Mouse (Mus musculus): ENCODE results near the gene Kank2.

The Kank2 gene

DNA sequence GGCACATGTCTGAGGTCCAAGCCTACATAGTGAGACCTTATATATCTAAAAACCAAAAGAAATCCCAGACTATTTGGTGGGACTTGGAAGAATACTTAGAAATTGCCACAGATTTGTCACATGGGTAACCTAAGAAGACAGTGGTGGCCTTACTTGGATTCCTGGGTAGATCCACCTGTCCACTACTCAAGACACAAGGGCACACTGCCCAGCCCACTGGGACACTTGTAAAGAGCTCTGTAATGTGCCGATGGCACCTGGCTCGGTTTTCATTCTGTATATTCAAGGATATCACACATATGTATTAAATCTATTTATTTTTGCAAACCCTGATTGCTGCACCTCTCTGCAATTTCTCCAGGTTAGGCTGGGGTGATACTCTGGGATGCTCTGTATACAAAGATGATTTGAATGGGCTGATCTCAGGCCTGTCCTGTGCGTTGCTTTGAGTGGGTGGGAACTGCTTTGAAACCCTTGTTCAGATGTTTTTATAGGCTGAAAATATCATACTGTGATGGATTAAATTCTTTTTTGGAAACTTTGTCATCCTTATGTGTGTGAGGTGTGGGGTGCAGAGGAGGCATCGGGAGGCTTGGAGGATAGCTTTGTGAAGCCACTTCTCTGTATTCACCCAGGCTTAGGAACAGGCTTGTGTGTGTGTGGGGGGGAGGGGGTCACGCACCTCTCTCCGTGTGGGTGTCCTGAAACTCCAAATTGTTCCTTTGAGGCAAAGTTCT, 49.0 kb downstream of the Kank2 start:
- DNase-seq, result no peak

DNA sequence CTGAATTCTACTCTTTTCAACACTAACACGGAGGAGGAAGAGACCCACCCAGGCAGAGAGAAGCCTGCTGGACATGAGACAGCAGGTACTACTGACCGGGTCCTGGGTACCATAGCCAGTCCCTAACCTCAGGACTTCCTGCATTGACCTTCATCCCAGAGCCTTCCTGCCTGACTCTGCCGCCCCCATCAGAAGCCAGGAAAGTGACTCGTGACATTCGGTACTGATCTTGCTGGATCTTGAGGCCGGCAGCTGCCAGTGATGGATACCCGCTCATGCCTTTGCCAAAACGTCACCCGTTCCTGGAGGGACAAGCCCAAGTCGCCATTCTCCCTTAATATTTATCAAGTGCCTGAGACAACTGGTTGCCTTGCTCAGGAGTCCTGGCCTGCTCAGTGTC, 50.1 kb downstream of the Kank2 start:
- no peak for DNase-seq

DNA sequence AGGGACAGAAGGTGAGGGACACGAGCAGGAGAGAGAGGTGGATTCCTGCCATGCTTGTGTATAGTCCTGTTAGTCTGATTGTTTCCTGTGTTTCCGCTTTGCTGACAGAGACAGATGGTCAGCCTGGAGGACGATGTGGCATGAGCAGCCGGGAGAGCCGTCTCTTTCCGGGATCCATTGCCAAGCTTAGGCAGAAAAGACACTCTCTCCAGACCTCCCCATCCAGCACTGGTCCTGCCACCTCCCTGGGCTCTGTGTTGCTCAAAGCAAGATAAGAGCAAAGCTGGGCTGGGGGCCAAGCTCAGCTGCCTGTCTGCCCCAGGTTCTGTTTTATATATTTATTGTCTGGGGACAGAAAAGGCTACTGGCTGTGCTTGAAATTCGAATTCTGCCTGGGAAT, 50.5 kb downstream of the Kank2 start:
- DNase-seq, result peak; percentile 70 to 81

DNA sequence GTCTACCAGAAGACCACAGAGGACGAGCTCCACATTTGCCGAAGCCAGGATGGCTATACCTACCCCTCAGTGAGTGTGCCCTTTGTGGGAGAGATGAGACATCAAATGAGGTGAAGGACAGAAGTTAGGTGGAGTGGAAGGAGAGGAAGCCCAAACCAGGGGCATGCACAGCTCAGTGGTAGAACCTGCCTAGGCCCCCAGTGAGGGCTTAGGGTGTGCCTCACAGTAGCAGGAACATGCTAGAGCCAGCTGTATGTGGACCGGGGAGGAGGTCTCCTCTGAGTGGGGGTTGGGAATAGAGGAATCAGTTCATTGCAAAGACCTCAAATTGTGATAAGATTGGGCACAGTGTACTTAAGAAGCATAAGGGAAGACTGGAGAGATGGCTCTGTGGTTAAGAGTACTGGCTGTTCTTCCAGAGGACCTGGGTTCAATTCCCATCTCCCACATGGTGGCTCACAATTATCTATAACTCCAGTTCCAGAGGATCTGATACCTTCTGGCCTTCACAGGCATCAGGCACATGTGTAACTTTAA, 51.2 kb downstream of the Kank2 start:
- DNase-seq, result no peak

DNA sequence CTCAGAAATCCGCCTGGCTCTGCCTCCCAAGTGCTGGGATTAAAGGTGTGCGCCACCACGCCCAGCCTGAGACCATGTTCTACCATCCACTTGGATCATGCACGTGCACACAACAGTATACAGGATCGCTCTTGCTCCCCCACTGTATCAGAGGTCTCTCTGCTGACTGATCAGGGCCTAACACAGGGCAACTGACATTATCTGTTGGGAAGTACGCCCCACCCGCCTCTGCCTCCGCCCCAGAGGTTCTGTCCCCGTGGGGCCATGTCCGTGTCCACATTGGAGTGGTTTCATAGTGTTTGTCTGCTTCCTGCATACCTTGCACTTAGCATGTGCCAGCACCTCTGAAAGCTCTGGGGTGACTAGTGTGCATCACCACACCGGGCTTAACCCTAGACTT, 57.0 kb downstream of the Kank2 start:
- no peak for DNase-seq

DNA sequence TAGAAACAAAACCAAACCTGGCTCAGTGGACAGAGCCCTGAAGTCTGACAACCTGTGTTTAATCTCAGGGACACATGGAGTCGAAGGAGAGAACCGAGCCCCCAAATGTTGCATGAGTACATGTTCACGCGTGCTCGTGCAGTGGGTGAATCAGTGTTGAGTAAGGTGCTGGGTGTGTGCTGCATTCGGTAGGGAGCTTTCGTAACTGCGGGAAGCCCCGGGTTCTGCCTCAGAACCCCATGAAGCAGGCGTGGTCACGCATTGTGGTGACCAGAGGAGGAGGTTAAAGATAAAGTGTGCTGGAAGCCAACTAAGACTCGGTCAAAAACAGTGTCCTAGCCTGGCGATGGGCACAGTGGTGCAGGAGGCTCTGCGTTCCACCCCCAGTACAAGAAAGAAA, 58.1 kb downstream of the Kank2 start:
- DNase-seq, result no peak

DNA sequence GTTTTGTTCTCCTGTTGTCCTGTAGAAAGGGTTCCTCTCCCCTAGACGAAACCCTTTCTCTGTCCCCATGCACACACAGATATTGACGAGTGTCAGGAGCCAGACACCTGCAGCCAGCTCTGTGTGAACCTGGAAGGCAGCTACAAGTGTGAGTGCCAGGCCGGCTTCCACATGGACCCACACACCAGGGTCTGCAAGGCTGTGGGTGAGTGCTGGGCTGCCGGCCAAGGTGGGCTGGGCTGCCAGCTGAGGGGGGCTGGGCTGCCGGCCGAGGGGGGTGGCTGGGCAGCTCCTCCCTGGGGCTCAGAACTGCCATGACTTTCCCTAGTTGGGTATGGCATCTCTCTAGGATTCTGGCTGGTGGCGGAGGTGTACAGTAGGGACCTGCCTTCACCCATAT, 59.8 kb downstream of the Kank2 start:
- DNase-seq, result no peak

DNA sequence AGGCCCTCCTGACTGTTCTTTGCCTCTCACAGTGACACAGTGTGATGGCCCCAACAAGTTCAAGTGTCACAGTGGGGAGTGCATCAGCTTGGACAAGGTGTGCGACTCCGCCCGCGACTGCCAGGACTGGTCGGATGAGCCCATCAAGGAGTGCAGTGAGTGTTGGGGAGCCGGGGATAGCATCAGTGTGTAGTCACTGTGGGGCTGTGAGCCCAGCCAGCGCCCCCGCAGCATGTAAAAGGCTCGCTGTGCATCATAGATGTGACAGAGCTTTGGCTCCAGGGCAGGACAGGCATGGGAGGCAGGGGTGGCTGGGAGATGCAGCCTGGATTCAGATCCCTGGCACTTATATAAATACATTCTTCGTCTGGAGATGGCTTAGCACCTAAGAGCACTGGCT, 61.4 kb downstream of the Kank2 start:
- DNase-seq, result no peak

DNA sequence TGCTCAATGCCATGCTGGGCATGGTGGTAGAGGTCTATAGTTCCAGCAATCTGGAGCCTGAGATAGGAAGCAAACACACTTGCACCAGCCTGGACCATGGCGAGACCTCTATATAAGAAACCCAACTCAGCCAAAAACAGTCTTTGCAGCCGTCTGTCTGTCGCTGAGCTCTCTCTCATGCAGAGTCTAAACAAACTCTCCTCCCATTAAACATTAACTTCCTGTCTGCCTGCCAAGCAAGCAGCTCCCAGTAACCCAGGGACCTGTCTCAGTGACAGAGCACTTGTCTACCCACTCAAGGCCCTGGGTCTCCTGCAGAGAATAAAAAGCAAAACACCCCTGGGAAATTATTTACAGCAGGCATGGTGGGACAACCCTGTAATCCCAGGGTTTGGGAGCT, 62.0 kb downstream of the Kank2 start:
- peak in 1 of 2 experiments; percentile 35 for DNase-seq

DNA sequence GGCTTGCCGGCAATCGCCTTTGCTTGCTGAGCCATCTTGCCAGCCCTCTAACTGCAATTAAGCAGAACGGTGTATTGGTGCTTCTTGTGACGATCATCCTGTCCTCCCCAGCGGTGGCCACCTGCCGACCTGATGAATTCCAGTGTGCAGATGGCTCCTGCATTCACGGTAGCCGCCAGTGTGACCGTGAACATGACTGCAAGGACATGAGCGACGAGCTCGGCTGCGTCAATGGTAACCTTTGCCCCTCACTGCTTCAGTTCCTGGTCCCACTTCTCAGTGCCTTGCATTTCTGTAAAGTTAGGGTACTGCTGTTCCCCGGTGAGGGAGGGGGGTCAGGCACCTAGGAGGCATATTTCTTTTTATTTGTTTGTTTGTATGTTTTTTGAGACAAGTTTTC, 63.4 kb downstream of the Kank2 start:
- no peak for DNase-seq

DNA sequence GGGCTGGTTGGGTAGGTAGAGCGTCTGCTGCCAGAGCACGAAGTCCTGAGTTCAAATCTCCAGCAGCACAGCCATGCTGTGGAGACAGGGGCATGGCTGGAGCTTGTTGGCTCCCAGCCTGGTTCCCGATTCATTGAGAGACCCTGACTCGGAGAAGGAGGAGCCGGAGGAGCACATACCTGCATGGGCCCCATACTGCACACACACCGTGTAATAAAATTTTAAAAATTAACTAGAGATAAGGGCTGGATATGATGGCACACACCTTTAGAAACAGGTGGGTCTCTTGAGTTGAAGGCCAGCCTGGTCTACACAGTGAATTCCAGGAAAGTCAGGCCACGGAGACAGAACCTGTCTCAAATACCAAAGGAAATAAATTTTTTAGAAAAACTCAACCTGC, 64.6 kb downstream of the Kank2 start:
- no peak for DNase-seq

DNA sequence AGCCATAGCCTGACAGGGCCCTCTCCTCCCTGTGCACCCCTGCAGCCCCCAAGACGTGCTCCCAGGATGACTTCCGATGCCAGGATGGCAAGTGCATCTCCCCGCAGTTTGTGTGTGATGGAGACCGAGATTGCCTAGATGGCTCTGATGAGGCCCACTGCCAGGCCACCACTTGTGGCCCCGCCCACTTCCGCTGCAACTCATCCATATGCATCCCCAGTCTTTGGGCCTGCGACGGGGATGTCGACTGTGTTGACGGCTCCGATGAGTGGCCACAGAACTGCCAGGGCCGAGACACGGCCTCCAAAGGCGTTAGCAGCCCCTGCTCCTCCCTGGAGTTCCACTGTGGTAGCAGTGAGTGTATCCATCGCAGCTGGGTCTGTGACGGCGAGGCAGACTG, 65.1 kb downstream of the Kank2 start:
- DNase-seq, result no peak

DNA sequence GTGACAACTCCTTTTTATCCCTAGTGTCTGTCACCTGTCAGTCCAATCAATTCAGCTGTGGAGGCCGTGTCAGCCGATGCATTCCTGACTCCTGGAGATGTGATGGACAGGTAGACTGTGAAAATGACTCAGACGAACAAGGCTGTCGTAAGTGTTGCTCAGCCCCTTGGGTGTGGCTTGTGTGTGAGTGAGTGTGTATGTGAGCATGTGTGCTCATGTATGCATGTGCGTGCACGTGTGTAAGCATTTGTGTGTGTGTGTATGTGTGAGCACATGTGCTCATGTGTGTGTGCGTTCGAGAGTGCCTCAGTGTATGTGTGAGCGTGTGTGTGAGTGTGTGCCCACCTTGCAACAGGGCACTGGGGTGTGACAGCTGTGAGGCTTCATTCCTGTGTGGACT, 66.3 kb downstream of the Kank2 start:
- DNase-seq, result no peak

DNA sequence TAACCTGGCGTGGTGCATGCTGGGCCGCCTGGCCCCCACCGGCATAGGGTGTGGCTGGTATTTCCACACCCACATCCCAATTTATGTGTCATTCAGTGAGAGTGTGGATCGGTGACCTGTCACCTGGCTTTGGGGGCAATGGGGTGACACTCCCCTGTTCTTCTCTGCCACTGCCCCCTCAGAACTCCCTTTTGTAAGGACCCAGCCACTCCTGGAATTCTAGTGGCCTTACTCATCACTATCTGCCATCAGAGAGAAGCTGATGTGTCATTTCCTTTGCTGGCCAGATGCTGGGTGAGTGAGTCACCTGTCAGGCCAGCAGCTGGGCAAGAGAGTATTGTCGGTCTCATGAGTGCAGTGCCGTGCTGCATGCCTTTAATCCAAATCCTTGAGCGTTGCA, 69.3 kb downstream of the Kank2 start:
- DNase-seq, result no peak

DNA sequence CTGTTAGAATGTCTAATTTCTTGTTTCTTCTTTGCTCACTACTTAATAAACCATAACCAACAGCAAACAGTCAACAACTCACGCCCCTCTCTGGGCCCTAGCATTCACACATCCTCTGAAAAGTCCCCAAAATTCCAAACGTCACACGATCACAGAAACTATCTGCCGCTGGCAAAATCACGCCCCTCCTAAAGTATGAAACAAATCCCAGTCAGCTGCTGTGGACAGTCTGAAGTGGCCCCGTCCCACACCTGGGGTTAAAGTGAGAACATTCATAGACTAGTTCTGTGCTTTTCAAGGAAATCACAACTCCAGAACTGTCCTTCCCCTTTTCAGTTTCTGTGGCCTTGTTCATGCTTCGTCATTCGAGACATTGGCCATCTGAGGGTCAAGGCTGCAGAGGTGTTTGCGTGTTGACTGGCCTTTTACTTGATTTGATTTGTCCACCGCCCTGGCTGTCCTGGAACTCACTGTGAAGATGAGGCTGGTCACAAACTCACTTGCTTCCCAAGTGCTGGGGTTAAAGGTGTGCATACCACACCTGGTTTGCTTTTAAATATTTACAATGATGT, 70.2 kb downstream of the Kank2 start:
- no peak for DNase-seq

DNA sequence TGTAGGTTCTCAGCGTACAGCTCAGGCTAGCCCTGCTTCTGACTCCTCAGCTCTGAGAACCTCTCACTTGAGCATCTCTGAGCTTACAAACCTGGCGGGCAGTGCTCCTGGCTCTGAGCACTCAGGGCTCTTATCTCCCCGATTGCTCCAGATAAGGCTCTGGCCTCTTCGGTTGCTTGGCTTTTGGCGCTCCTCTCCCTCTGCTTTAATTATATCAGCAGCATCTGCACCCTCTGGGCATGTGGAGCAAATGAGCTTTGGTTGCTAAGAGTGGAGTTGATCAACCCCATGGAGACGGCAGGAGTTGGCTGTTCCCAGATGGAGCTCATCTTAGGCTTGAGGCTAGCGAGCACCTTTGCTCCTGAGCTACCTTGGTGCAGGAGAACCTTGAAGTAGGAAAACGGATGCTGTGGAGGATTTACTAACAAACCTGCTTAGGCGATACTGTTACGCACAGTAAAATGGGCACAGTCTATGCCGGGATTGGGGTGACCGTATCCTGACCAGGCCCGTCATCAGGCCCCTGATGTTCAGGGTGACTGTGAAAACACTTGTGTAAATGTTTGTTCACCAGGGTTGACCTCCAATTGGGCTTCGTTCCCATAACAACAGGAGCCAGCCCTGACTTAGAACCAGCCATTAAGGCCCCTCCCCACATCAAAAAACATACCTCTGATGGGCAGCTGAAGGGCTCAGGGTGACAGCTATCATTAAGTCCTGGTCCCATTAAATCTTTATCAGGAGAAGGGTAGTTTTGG, 72.1 kb downstream of the Kank2 start:
- no peak for DNase-seq

DNA sequence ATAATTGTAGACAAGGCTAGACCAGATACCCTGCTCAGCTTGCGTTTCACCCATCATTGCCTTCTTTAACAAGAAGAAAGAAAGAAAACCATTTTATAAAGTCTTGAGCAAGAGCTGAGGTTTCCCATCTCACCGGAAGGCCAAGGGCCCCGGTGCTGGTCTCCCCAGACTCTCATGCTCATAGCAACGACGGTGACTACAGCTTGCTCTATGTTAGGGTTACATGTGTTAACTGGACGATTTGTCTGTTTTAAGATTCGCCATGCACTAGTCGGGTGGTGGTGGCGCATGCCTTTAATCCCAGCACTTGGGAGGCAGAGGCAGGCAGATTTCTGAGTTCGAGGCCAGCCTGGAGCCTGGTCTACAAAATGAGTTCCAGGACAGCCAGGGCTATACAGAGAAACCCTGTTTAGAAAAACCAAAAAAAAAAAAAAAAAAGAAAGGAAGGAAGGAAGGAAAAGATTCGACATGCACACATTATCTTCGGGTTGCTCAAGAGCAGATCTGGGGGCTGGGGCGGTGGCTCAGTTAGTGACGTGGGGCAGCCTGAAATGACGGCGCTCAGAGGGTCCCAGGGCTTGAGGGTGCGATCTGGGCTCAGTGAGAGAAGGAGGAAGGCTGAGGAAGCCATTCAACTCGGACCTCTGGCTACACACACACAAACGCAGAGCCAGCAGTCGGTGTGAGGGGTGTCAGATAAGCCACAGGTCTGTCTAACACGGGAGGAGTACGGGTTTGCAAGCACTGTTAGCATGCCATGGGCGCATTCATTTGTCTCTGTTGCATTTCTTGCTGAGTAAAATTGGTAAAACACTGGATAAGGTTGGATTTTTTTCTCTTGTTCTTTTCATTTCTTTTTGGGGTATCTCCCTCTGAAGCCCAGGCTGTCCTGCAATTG, 73.1 kb downstream of the Kank2 start:
- no peak for DNase-seq

DNA sequence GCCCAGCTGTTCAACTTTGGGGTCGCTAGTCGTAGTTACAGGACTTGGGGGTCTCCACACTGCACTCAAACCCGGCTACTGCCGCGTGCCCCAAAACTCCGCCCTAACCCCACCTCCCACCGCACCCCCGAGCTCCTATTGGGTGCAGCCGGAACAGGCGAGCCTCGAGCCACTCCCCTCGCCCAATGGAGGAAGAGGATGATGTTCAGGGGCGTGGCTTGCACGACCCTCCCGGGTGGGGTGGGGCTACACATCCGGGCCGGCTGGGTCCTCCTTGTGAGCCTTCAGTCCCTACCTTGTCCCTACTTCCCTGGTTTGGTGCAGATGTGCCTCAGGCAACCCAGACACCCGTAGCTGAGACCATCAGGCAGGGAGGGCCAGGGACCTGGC, 74.4 kb downstream of the Kank2 start:
- DNase-seq, result peak; percentile 94 to 96

DNA sequence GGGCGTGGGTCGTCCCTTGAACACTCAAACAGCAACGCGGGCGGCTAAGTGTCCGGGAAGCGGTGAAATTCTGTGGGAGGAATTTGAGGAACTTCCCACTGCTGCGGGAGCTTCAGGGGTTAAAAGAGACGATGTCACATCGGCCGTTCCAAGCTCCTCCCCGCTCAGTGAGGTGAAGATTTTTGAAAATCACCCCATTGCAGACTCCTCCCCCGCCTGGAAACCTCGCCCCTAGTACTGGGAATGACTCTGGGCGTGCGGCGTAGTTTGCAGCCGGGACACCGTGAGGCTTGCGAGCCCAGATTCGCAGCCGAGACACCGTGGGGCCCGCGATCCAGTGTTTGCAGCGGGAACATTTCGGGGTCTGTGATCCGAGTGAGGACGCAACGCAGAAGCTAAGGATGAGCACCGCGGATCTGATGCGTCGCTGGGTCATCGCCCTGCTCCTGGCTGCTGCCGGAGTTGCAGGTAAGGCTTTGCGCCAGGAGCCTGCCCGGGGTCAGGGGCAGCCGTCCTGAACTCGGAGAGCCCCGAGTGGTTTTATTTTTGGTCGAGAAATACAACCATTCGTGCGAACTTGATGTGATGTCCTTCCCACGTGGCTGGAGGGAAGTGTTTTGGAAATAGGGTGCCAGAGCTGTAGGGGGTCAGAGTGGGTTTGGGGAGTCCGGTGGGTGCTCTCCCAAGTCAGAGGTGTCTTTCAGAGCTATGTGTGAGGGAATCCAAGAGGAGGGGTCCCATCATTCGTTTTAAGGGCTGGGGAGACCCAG, 75.0 kb downstream of the Kank2 start, which contains the start of gene Ldlr:
Ldlr (plus strand) TSS at position 107 of the 770 bp plus-strand sequence.
- peak; percentile 90 to 95 for DNase-seq

DNA sequence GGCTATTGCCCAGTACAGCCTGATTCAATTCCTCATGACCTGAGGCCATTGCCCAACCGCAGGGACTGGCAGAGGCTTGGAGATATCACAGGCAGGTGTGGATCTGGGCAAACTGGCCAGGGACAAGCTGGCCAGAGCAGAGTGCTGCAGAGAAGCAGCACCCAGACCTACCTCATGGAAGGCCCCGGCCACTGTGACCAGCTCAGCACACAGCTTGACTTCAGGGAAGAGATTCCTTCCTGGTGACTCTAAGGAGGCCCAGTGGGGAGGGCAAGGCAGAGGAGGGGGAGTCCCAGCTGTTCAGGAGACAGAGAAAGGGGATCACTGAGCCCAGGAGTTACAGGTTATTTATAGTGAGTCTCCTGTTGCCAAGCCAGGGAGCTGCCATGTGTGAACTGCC, 77.5 kb downstream of the Kank2 start:
- no peak for DNase-seq

DNA sequence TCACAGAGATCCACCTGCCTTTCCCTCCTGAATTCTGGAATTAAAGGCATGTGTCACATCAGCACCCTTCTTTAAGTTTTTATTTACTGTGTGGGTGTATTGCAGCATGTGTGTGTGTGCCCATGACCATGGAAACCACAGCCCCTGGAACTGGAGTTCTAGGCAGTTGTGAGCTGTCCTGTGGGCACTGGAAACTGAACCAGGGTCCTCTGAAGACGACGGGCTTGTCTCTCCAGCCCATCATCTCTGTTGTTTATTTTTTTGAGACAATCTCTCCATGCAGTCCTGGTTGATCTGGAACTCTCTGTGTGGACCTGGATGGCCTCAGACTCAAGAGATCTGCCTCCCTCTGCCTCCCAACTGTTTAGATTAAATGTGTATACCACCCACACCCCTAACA, 81.5 kb downstream of the Kank2 start:
- DNase-seq, result no peak

Measured in kidney, postnatal 4 days (tissue).